Mouse (Mus musculus) limb, embryonic 11.5 days (tissue): ENCODE results near the gene Zfp345. TPM values are rescaled to one million over a fixed set of nuclear protein-coding genes. Genes with fewer than 3 reads are reported as not detected.

ENCODE experiments used
- polyA plus RNA-seq: library from polyadenylated mRNA; unstranded; fragments of >200 nt; fragmentation: Nextera tagmentation; extraction: Ambion mirVana; gene quantifications from 2 replicates; pipeline ENCODE4 v1.2.1, GENCODE M21; 2014

Zfp345 gene
- polyA plus RNA-seq, 1 experiment from 2014 or later = 0.12 TPM

Other genes with a start within 250 kb of the Zfp345 start
- 2.5 and 4.1 TPM in 2 replicates for gene Gm21994, start 229.5 kb downstream of the Zfp345 start, polyA plus RNA-seq
- not detected in 2 replicates for gene Gm14124, start 227.6 kb downstream of the Zfp345 start, polyA plus RNA-seq
- gene Gm10130, start 161.4 kb downstream of the Zfp345 start, polyA plus RNA-seq = 1.7 and 2.6 TPM in 2 replicates
- 9.4 and 9.9 TPM in 2 replicates for gene 3300002I08Rik, start 122.3 kb downstream of the Zfp345 start, polyA plus RNA-seq
- gene Zfp442, start 33.6 kb downstream of the Zfp345 start, polyA plus RNA-seq = 8.9 and 9.0 TPM in 2 replicates
- 0.33 and 0.36 TPM in 2 replicates for gene Cst7, start 85.3 kb upstream of the Zfp345 start, polyA plus RNA-seq
- 25.3 and 26.2 TPM in 2 replicates for gene Apmap, start 123.5 kb upstream of the Zfp345 start, polyA plus RNA-seq
- gene Acss1, start 183.4 kb upstream of the Zfp345 start, polyA plus RNA-seq = 4.2 and 5.7 TPM in 2 replicates
- gene Vsx1, start 204.3 kb upstream of the Zfp345 start, polyA plus RNA-seq = not detected in 2 replicates